Mouse (Mus musculus): ENCODE data around the gene Rmi2.

DNA sequence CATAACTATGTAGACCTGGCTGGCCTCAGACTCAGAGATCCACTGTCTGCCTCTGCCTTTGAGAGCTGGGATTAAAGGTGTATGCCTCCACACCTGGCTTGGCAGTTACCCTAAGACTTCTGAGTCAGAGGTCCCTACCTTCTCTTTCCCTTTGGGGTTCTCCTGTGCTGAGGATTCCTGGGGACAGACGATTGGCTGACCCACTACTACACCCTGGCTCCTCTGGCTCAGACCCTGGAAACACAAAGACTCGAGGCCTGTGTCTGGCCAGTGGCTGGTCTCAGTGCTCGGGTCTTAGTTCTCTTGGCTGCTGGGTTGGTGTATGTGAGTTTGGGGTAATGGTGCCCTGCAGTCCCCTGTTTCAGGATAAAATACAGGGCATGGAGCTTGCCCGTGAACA, 16.0 kb downstream of the Rmi2 start:
- TF ChIP-seq CTCF (IDR thresholded peaks at IDR 0.05; ENCODE audit: low read depth, low read length) (no peak), POLR2A (IDR thresholded peaks at IDR 0.05; ENCODE audit: extremely low read depth, insufficient read depth, low read length) (no peak)
